17 mouse cellular contexts compared by ENCODE assay signal in the genomic region with DNA sequence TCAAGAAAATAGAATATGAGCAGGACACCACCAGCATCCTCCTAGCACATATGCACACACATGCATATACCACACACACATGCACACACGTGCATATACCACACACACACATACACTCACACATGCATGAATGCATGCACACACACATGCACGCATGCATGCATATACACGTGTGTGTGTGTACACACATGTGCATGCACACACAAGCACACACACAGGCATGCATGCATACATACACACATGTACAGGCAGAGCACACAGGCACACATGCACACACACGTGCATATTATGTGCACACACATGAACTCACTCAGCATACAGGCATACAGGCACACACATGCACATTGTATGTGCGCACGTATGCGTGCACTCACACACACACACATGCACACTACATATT.
"Had no signal": no experiment of that assay in that cellular context is flagged by ENCODE, and none has a peak within 500 bp of the region (broad histone marks: within the 10 kb centered on the region; RNA-seq: fewer than 3 reads in every experiment).

No protein-coding gene starts in this region.

- H3K9ac ChIP-seq: liver, embryonic 15.5 days; liver, postnatal 0 days; lung, embryonic 15.5 days; midbrain, embryonic 12.5 days; neural tube, embryonic 12.5 days; stomach, embryonic 15.5 days had no signal

- DNase-seq: liver, postnatal 0 days; lung, adult 2 months; lung, postnatal 14 days; lung, postnatal 36 days; midbrain, embryonic 14.5 days; right cerebral cortex, postnatal 14 days; thymus, adult 2 months; thymus, postnatal 25 days; thymus, postnatal 4 days had no signal

- ATAC-seq: liver, postnatal 0 days; lung, postnatal 0 days had no signal

- H3K4me2 ChIP-seq: liver, embryonic 15.5 days; lung, embryonic 15.5 days; midbrain, embryonic 12.5 days; neural tube, embryonic 12.5 days; stomach, embryonic 15.5 days had no signal

- H3K27me3 ChIP-seq: liver, embryonic 15.5 days; lung, embryonic 15.5 days; neural tube, embryonic 12.5 days; stomach, embryonic 15.5 days had no signal

- H3K4me3 ChIP-seq: liver, embryonic 15.5 days; lung, embryonic 15.5 days; midbrain, embryonic 12.5 days; neural tube, embryonic 12.5 days; stomach, embryonic 15.5 days had no signal

- H3K9me3 ChIP-seq: liver, embryonic 15.5 days; lung, embryonic 15.5 days; midbrain, embryonic 12.5 days; neural tube, embryonic 12.5 days; stomach, embryonic 15.5 days had no signal

- H3K27ac ChIP-seq: liver, embryonic 15.5 days; lung, embryonic 15.5 days; macrophage; midbrain, embryonic 12.5 days; neural tube, embryonic 12.5 days; stomach, embryonic 15.5 days; stomach, postnatal 0 days had no signal

- H3K36me3 ChIP-seq: liver, embryonic 15.5 days; lung, embryonic 15.5 days; midbrain, embryonic 12.5 days; neural tube, embryonic 12.5 days; stomach, embryonic 15.5 days had no signal

- H3K4me1 ChIP-seq: liver, embryonic 15.5 days; lung, embryonic 15.5 days; neural tube, embryonic 12.5 days; stomach, embryonic 15.5 days had no signal
